Mouse (Mus musculus): ENCODE measurements around the gene Plekha6. TPM values are rescaled to one million over a fixed set of nuclear protein-coding genes. Genes with fewer than 3 reads are reported as not detected.

Gene Plekha6
- total and polyA plus RNA-seq, 3 experiments, result 11.8 to 28.5 TPM; not detected in 1

- Histone ChIP-seq H3K9me3 (replicated peaks; ENCODE audit: insufficient read depth, low read length) (no peaks in the 10 kb centered on the region), H3K36me3 (ENCODE audit: control insufficient read depth in 1 of 2, insufficient read depth in 2 of 2, low read length in 2 of 2) (no peaks in the 10 kb centered on the region), H3K9ac (ENCODE audit: control insufficient read depth, low read depth, low read length, poor library complexity, severe bottlenecking) (no peak overlapping the region), H3K4me1 (ENCODE audit: control insufficient read depth in 1 of 2, insufficient read depth in 2 of 2, low read length in 2 of 2) (no peaks in the 10 kb centered on the region), H3K4me3 (ENCODE audit: control insufficient read depth in 1 of 2, insufficient read depth in 1 of 2, low read depth in 2 of 2, low read length in 2 of 2) (no peak overlapping the region), H3K27ac (ENCODE audit: control insufficient read depth, low read depth, low read length) (no peak overlapping the region), H3K79me2 (ENCODE audit: control insufficient read depth, insufficient read depth, low read length, poor library complexity) (no peaks in the 10 kb centered on the region), H3K27me3 (ENCODE audit: control insufficient read depth in 1 of 2, insufficient read depth in 2 of 2, low read length in 2 of 2) (no peaks in the 10 kb centered on the region)
- TF ChIP-seq MAZ (IDR thresholded peaks at IDR 0.05; ENCODE audit: low read depth, low read length), result no peak
- no peak for TF ChIP-seq BHLHE40 (IDR thresholded peaks at IDR 0.05; ENCODE audit: borderline replicate concordance, low read depth, low read length)
- no peak for TF ChIP-seq USF2 (IDR thresholded peaks at IDR 0.05; ENCODE audit: borderline replicate concordance in 1 of 2, insufficient read depth in 1 of 2, low read depth in 1 of 2, low read length in 2 of 2)
- TF ChIP-seq HCFC1 (IDR thresholded peaks at IDR 0.05; ENCODE audit: low read depth, low read length), result no peak
- no peak for TF ChIP-seq TCF12 (IDR thresholded peaks at IDR 0.05; ENCODE audit: low read depth, low read length)
- TF ChIP-seq NRF1 (IDR thresholded peaks at IDR 0.05; ENCODE audit: insufficient read depth, low read depth, low read length, poor library complexity, severe bottlenecking), result no peak
- no peak for TF ChIP-seq MEF2A (IDR thresholded peaks at IDR 0.05; ENCODE audit: extremely low read depth, insufficient replicate concordance, low read depth, low read length, poor library complexity, severe bottlenecking)
- TF ChIP-seq USF1 (IDR thresholded peaks at IDR 0.05; ENCODE audit: low read depth, low read length), result no peak
- no peak for TF ChIP-seq CHD2 (IDR thresholded peaks at IDR 0.05; ENCODE audit: low read length)
- TF ChIP-seq MAFK (IDR thresholded peaks at IDR 0.05; ENCODE audit: borderline replicate concordance, low read depth, low read length), result no peak
- TF ChIP-seq EP300 (IDR thresholded peaks at IDR 0.05; ENCODE audit: low read depth in 1 of 2, low read length in 2 of 2), result no peak
- TF ChIP-seq ZNF384 (IDR thresholded peaks at IDR 0.05; ENCODE audit: low read depth, low read length), result no peak
- TF ChIP-seq POLR2AphosphoS2 (IDR thresholded peaks at IDR 0.05; ENCODE audit: low read length), result no peak
- TF ChIP-seq SIN3A (IDR thresholded peaks at IDR 0.05; ENCODE audit: low read length), result no peak
- TF ChIP-seq POLR2AphosphoS5 (IDR thresholded peaks at IDR 0.05; ENCODE audit: borderline replicate concordance, low read depth, low read length), result no peak
- no peak for TF ChIP-seq GABPA (IDR thresholded peaks at IDR 0.05; ENCODE audit: low read depth, low read length)
- TF ChIP-seq UBTF (IDR thresholded peaks at IDR 0.05; ENCODE audit: borderline replicate concordance, insufficient read depth, low read depth, low read length), result no peak
- no peak for TF ChIP-seq MAX (IDR thresholded peaks at IDR 0.05; ENCODE audit: low read length)
- no peak for TF ChIP-seq NELFE (IDR thresholded peaks at IDR 0.05; ENCODE audit: low read depth, low read length)
- TF ChIP-seq RCOR1 (IDR thresholded peaks at IDR 0.05; ENCODE audit: low read depth, low read length), result no peak
- DNase-seq (ENCODE audit: low read depth, low spot score), result no peak
Measured at GRCm38 (mm10) chr1:133222445-133222995, 58.5 kb downstream of the Plekha6 start.

Data from MEL (cell line).